Comparison of ENCODE assay signal across 8 mouse cellular contexts in the genomic region with DNA sequence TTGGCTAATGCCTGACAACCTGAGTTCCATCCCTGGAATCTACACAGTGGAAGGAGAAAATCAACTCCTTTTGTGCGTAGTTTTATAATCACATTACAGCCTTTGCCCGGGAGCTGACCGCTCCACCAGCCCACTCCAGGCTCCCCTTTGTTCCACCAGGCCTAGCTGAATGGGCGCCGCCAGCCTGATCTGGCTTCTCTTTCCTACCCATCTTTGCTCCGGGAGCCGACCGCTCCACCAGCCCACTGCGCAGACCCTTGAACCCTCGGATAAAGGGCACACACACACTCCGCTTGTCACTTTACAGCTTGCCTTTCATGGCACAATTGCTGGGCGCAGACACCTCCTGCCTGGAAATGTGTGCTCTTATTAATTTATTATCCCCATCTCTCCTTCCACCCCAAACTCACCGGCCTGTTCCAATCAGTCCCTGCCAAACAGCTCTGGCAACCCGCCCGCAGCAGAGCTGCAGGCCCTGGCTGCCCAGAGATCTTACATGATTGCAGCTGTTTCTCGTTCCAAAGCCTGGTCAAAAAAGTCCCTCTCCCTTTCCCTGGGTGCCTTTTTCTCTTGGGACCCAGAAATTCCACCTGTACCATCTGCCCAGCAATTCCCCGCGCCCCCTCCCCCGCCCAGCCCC. TPM values are rescaled to one million over a fixed set of nuclear protein-coding genes. Genes with fewer than 3 reads are reported as not detected.
DNase-seq lines count a peak whose midpoint lies in the region; ATAC-seq and TF ChIP-seq lines count a peak whose summit lies in the region.

No protein-coding gene starts in this region.

- TF ChIP-seq CTCF in lung, embryonic 14.5 days (IDR thresholded peaks at IDR 0.05; ENCODE audit: low read depth) = no peak
- TF ChIP-seq CTCF in lung, adult 2 months (IDR thresholded peaks at IDR 0.05; ENCODE audit: insufficient read depth, low read length) = no peak

- no peaks in the 10 kb centered on the region for H3K4me1 ChIP-seq in lung, embryonic 14.5 days (ENCODE audit: insufficient read depth)
- no peaks in the 10 kb centered on the region for H3K4me1 ChIP-seq in lung, adult 2 months (ENCODE audit: control insufficient read depth, insufficient read depth, low read length)
- H3K4me1 ChIP-seq in midbrain, embryonic 13.5 days (replicated peaks) = peaks cover 20% of the 10 kb centered on the region
- H3K4me1 ChIP-seq in kidney, embryonic 16.5 days (ENCODE audit: insufficient read depth, low read length) = no peaks in the 10 kb centered on the region

- H3K27ac ChIP-seq in lung, embryonic 14.5 days (ENCODE audit: low read depth) = no peak overlapping the region
- H3K27ac ChIP-seq in midbrain, embryonic 13.5 days = peak overlapping the region; percentile 77
- H3K27ac ChIP-seq in kidney, embryonic 16.5 days (ENCODE audit: low read length) = no peak overlapping the region

- no peak overlapping the region for H3K4me3 ChIP-seq in lung, embryonic 14.5 days (ENCODE audit: low read depth, low read length)
- H3K4me3 ChIP-seq in lung, adult 2 months (replicated peaks; ENCODE audit: extremely low read depth, low read depth, low read length) = no peak overlapping the region
- H3K4me3 ChIP-seq in midbrain, embryonic 13.5 days (replicated peaks) = no peak overlapping the region
- H3K4me3 ChIP-seq in kidney, embryonic 16.5 days (ENCODE audit: low read length) = no peak overlapping the region

- no peaks in the 10 kb centered on the region for H3K36me3 ChIP-seq in lung, embryonic 14.5 days (ENCODE audit: insufficient read depth)
- H3K36me3 ChIP-seq in midbrain, embryonic 13.5 days = no peaks in the 10 kb centered on the region
- H3K36me3 ChIP-seq in kidney, embryonic 16.5 days (ENCODE audit: insufficient read depth, low read length) = no peaks in the 10 kb centered on the region

- no peak for TF ChIP-seq POLR2A in lung, adult 2 months (IDR thresholded peaks at IDR 0.05; ENCODE audit: borderline replicate concordance, extremely low read depth, low read depth, low read length)

- WGBS in lung, embryonic 14.5 days = 72% methylated on average over 19 of the region's 19 CpGs
- WGBS in lung, adult 2 months = 78% methylated on average over 19 of the region's 19 CpGs
- 32% methylated on average over 19 of the region's 19 CpGs for WGBS in midbrain, embryonic 13.5 days
- 72% methylated on average over 19 of the region's 19 CpGs for WGBS in kidney, embryonic 16.5 days

- no peak overlapping the region for H3K9ac ChIP-seq in lung, embryonic 14.5 days
- peak overlapping the region; percentile 28; the same call in 1 of the 2 replicates for H3K9ac ChIP-seq in midbrain, embryonic 13.5 days (replicated peaks)
- H3K9ac ChIP-seq in kidney, embryonic 16.5 days (replicated peaks; ENCODE audit: low read length) = no peak overlapping the region

- DNase-seq in lung, embryonic 14.5 days = peak; percentile 48
- DNase-seq in lung, adult 2 months = no peak
- DNase-seq in adrenal gland, postnatal 14 days = peak; percentile 69
- DNase-seq in gastrocnemius, postnatal 36 days = peak; percentile 22 to 33
- no peak for DNase-seq in thymus, postnatal 10 days (ENCODE audit: low spot score in 2 of 2)
- DNase-seq in urinary bladder, adult 2 months (ENCODE audit: low spot score) = no peak

- no peak overlapping the region for H3K4me2 ChIP-seq in lung, embryonic 14.5 days
- peak overlapping the region; percentile 23; the same call in 1 of the 2 replicates for H3K4me2 ChIP-seq in midbrain, embryonic 13.5 days (replicated peaks)
- H3K4me2 ChIP-seq in kidney, embryonic 16.5 days (replicated peaks; ENCODE audit: low read depth, low read length) = no peak overlapping the region

- no peaks in the 10 kb centered on the region for H3K9me3 ChIP-seq in lung, embryonic 14.5 days (ENCODE audit: low read depth, low read length)
- no peaks in the 10 kb centered on the region for H3K9me3 ChIP-seq in midbrain, embryonic 13.5 days
- H3K9me3 ChIP-seq in kidney, embryonic 16.5 days (ENCODE audit: low read length) = no peaks in the 10 kb centered on the region

- intact Hi-C loops in gastrocnemius, postnatal 36 days (cut with DNase I) = no loop called here

- peak; percentile 52; the same call in 1 of the 2 replicates for ATAC-seq in lung, embryonic 14.5 days (ENCODE audit: insufficient read depth)
- ATAC-seq in midbrain, embryonic 13.5 days = peak; percentile 78
- ATAC-seq in kidney, embryonic 16.5 days (ENCODE audit: low FRiP score, low TSS enrichment) = no peak

- no peaks in the 10 kb centered on the region for H3K27me3 ChIP-seq in lung, embryonic 14.5 days (ENCODE audit: insufficient read depth, low read length)
- H3K27me3 ChIP-seq in midbrain, embryonic 13.5 days = no peaks in the 10 kb centered on the region
- H3K27me3 ChIP-seq in kidney, embryonic 16.5 days (ENCODE audit: insufficient read depth, low read length) = no peaks in the 10 kb centered on the region

RNA-seq across cellular contexts. Expression of gene Mc3r, which starts 33.9 kb away (rescaled TPM):
- not detected in 2 replicates for polyA plus RNA-seq in lung, embryonic 14.5 days (2014; fragmentation: Nextera tagmentation; extraction: Ambion mirVana)
- not detected in 2 replicates for polyA plus RNA-seq in lung, adult 2 months (2012; rRNA removed)
- not detected in 2 replicates for total RNA-seq in adrenal gland, postnatal 14 days (2021)
- not detected for total RNA-seq in gastrocnemius, postnatal 36 days (2021)
- polyA plus RNA-seq in midbrain, embryonic 13.5 days (2015; fragmentation: Nextera tagmentation; extraction: Ambion mirVana) = 0.22 and 0.23 TPM in 2 replicates
- not detected in 2 replicates for polyA plus RNA-seq in urinary bladder, adult 2 months (2012; rRNA removed)
- not detected in 2 replicates for polyA plus RNA-seq in kidney, embryonic 16.5 days (2015; fragmentation: Nextera tagmentation; extraction: Ambion mirVana)

Comparison
In these comparisons a context has a peak if more than half of its experiments do, and no peak if none do; other contexts are left out.
1. DNase-seq: peak in lung, embryonic 14.5 days (single experiment), adrenal gland, postnatal 14 days (single experiment) and gastrocnemius, postnatal 36 days (2 of 2); none in lung, adult 2 months (single experiment), thymus, postnatal 10 days (0 of 2) and urinary bladder, adult 2 months (single experiment).